Comparison of ENCODE assay signal across 9 mouse cellular contexts in the genomic region with DNA sequence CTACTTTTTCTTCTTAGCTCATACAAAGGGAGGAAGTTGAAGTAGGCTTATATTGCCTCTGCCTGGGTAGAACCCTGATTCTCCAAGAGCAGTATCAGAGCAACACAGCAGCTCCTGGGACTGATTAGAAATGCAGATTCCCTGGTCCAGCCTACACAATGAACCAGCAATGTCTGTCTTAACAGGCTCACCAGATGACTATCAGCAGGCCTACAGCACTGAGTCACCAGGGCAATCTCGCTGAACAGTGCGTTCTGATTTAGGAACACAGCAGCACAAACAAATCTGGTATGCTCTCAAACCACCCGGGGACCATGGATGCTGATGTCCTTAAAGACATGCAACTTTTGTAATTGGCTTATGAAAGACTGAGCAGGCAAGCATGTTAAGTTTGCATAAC.
DNase-seq lines count a peak whose midpoint lies in the region; ATAC-seq and TF ChIP-seq lines count a peak whose summit lies in the region.
"Had no signal": no experiment of that assay in that cellular context is flagged by ENCODE, and none has a peak within 500 bp of the region (broad histone marks: within the 10 kb centered on the region; RNA-seq: fewer than 3 reads in every experiment).

No protein-coding gene starts in this region.

- no peak overlapping the region for H3K9ac ChIP-seq in intestine, postnatal 0 days (ENCODE audit: low read depth, low read length)
- H3K9ac ChIP-seq: embryonic facial prominence, embryonic 12.5 days; limb, embryonic 12.5 days had no signal

- WGBS in intestine, postnatal 0 days, result 78% methylated on average over 3 of the region's 3 CpGs

- ATAC-seq in intestine, postnatal 0 days, result no peak

- DNase-seq in gastrocnemius, postnatal 25 days, result peak; percentile 19
- DNase-seq in gastrocnemius, postnatal 4 days (ENCODE audit: low spot score in 2 of 2), result no peak
- DNase-seq in urinary bladder, postnatal 25 days (ENCODE audit: low spot score), result peak; percentile 11
- no peak for DNase-seq in urinary bladder, adult 2 months (ENCODE audit: low spot score)
- DNase-seq in layer of hippocampus, adult 9-11 months, result peak; percentile 82
- no peak for DNase-seq in thymus, adult 18-20 months

- H3K9me3 ChIP-seq in intestine, postnatal 0 days (ENCODE audit: control insufficient read depth), result no peaks in the 10 kb centered on the region
- H3K9me3 ChIP-seq: embryonic facial prominence, embryonic 12.5 days; limb, embryonic 12.5 days had no signal

- H3K4me1 ChIP-seq in intestine, postnatal 0 days (replicated peaks; ENCODE audit: control insufficient read depth, insufficient read depth, low read length), result no peaks in the 10 kb centered on the region
- H3K4me1 ChIP-seq: embryonic facial prominence, embryonic 12.5 days; limb, embryonic 12.5 days had no signal

- no peak overlapping the region for H3K4me3 ChIP-seq in intestine, postnatal 0 days (ENCODE audit: low read depth, low read length)
- H3K4me3 ChIP-seq: embryonic facial prominence, embryonic 12.5 days; limb, embryonic 12.5 days had no signal

- peaks cover 36% of the 10 kb centered on the region for H3K36me3 ChIP-seq in intestine, postnatal 0 days (ENCODE audit: control insufficient read depth, insufficient read depth)

- no peak overlapping the region for H3K4me2 ChIP-seq in intestine, postnatal 0 days (replicated peaks; ENCODE audit: low read depth)
- H3K4me2 ChIP-seq: embryonic facial prominence, embryonic 12.5 days; limb, embryonic 12.5 days had no signal

- H3K27ac ChIP-seq in intestine, postnatal 0 days (ENCODE audit: low read depth, low read length), result no peak overlapping the region
- H3K27ac ChIP-seq: embryonic facial prominence, embryonic 12.5 days; limb, embryonic 12.5 days had no signal

- H3K27me3 ChIP-seq in intestine, postnatal 0 days (replicated peaks; ENCODE audit: control insufficient read depth, insufficient read depth, low read length), result no peaks in the 10 kb centered on the region
- H3K27me3 ChIP-seq: embryonic facial prominence, embryonic 12.5 days; limb, embryonic 12.5 days had no signal

- TF ChIP-seq CTCF in intestine, postnatal 0 days (IDR thresholded peaks at IDR 0.05; ENCODE audit: low read depth), result no peak

Comparison
In these comparisons a context has a peak if more than half of its experiments do, and no peak if none do; other contexts are left out.
1. DNase-seq: peak in gastrocnemius, postnatal 25 days (single experiment), urinary bladder, postnatal 25 days (single experiment) and layer of hippocampus, adult 9-11 months (single experiment); none in gastrocnemius, postnatal 4 days (0 of 2), urinary bladder, adult 2 months (single experiment) and thymus, adult 18-20 months (0 of 2).